Mouse (Mus musculus): ENCODE results near the gene Sf3b4.

DNA sequence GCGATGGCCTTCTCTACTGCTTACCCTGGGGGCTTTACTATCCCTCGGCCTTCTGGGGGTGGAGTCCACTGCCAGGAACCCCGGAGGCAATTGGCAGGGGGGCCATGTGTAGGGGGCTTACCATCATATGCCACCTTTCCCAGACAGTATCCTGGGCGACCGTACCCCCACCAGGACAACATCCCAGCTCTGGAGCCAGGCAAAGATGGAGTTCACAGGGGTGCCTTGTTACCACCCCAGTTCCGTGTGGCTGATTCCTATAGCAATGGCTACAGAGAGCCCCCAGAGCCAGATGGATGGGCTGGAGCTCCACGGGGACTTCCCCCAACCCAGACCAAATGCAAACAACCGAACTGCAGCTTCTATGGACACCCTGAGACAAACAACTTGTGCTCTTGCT lies 16.6 kb upstream of the Sf3b4 start:
- no peak for TF ChIP-seq MAFK (IDR thresholded peaks at IDR 0.05; ENCODE audit: insufficient read depth, low read depth, low read length)
- no peak for TF ChIP-seq HCFC1 (IDR thresholded peaks at IDR 0.05; ENCODE audit: borderline replicate concordance, insufficient read depth, low read length)
- no peak for TF ChIP-seq CHD2 (IDR thresholded peaks at IDR 0.05; ENCODE audit: low read depth, low read length)
